Mouse (Mus musculus) megakaryocyte-erythroid progenitor cell, adult 5 weeks (primary cell): Measurements from ENCODE around the gene Mdga1. TPM values are rescaled to one million over a fixed set of nuclear protein-coding genes. Genes with fewer than 3 reads are reported as not detected.

ENCODE experiments used
- polyA plus RNA-seq: library from polyadenylated mRNA; stranded (reverse); fragments of >175 nt; gene quantifications from 2 replicates; pipeline ENCODE4 v1.2.3, GENCODE M21; 2012

The Mdga1 gene
- polyA plus RNA-seq: 73.1 and 138 TPM in 2 replicates

DNA sequence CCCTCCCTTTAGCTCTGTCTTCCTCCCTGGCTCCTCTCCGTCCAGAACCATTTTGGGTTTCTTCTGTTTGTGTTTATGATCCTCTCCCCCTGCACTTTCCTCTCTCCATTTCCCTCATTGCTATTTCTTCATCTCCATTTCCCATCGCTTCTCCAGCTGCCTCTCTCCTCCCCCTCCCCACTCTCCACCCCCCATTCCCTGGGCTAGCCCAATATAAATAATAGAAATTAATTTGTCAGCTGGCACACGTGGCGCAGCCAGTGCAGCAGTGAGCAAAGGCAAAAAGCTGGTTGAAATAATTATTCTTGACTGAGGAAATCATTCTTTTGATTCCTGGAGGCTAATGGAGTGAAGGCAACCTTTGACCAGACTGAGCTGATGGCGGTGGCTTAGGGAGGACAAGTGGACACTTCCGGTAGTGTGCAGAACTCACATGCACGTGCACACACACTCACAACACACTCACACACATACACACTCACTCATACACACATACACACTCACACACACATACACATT, at the start of gene Mdga1:
Mdga1 (minus strand) TSS at position 51 of the 519 bp plus-strand sequence.

GRCm38 (mm10) chr17:30004203-30005102, 34.6 kb upstream of the Mdga1 start, which contains the start of gene Zfand3:
Gene Zfand3, plus strand, starts transcription at chr17:30004733.

Other genes starting within 250 kb of the Mdga1 start
- gene Zfand3, start 34.6 kb upstream of the Mdga1 start, polyA plus RNA-seq: 90.2 and 96.5 TPM in 2 replicates